Mouse (Mus musculus): ENCODE data around the gene Arfgef3. TPM values are rescaled to one million over a fixed set of nuclear protein-coding genes. Genes with fewer than 3 reads are reported as not detected.

Gene Arfgef3
- polyA plus RNA-seq, 1 experiment from 2014 or later, result 3.5 TPM

DNA sequence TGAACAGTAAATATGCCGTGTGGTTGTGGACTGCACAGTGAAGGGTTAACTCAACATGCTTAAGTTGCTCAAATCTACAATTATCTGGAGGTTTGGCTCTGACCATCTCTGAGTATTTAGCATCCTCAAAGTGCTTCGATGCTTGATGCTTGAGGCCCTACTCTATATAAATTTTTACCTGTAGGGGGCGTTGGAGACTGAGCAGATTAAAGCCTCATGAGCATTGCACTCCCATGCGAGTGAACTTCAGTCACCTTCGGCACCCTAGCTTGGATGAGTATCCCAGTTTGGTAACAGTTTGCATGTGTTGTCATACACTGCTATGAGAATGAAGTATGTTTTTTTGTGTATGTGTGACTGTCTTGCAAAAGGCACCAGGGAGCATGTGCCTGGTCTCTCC is 26.2 kb upstream of the Arfgef3 start:
- WGBS, result 44% methylated on average over 5 of the region's 5 CpGs
- no peak for DNase-seq (ENCODE audit: low spot score)
- no peak for TF ChIP-seq EP300 (IDR thresholded peaks at IDR 0.05)
- peak; percentile 39 for TF ChIP-seq CTCF (IDR thresholded peaks at IDR 0.05)
- Histone ChIP-seq H3K4me3 (ENCODE audit: low read depth, low read length) (no peak overlapping the region), H3K36me3 (ENCODE audit: insufficient read depth, low read length) (no peaks in the 10 kb centered on the region), H3K27me3 (replicated peaks; ENCODE audit: insufficient read depth, low read length) (no peaks in the 10 kb centered on the region), H3K4me2 (replicated peaks; ENCODE audit: low read depth, low read length) (no peak overlapping the region), H3K27ac (ENCODE audit: low read length) (no peak overlapping the region), H3K9ac (replicated peaks; ENCODE audit: low read depth) (no peak overlapping the region), H3K4me1 (ENCODE audit: insufficient read depth, low read depth, low read length) (no peaks in the 10 kb centered on the region), H3K9me3 (ENCODE audit: low read length) (no peaks in the 10 kb centered on the region)
- ATAC-seq, result no peak

DNA sequence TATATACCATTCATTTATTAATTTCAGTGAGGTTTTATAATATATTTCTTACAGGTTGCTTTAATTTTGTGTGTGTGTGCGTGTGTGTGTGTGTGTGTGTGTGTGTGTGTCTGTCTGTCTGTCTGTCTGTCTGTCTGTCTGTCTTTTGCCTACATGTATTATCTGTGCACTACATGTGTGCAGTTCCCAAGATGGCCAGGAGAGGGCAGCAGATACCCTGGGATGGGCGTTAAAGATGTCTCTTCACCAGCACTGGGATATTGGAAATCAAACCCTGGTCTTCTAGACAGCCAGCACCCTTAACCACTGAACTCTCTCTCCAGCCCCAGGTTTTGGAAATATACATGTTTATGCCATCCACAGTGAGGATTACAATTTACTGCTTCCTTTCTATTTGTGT is 16.5 kb upstream of the Arfgef3 start:
- no peaks in the 10 kb centered on the region for H3K9me3 ChIP-seq (ENCODE audit: low read length)
- no peak overlapping the region for H3K4me2 ChIP-seq (replicated peaks; ENCODE audit: low read depth, low read length)
- TF ChIP-seq EP300 (IDR thresholded peaks at IDR 0.05) (no peak), CTCF (IDR thresholded peaks at IDR 0.05) (peak; percentile 77)
- ATAC-seq, result no peak
- no peaks in the 10 kb centered on the region for H3K27me3 ChIP-seq (replicated peaks; ENCODE audit: insufficient read depth, low read length)
- H3K4me1 ChIP-seq (ENCODE audit: insufficient read depth, low read depth, low read length), result no peaks in the 10 kb centered on the region
- H3K36me3 ChIP-seq (ENCODE audit: insufficient read depth, low read length), result no peaks in the 10 kb centered on the region
- DNase-seq (ENCODE audit: low spot score), result peak; percentile 16
- H3K9ac ChIP-seq (replicated peaks; ENCODE audit: low read depth), result no peak overlapping the region
- H3K4me3 ChIP-seq (ENCODE audit: low read depth, low read length), result no peak overlapping the region
- WGBS, result 35% methylated on average over 2 of the region's 2 CpGs
- H3K27ac ChIP-seq (ENCODE audit: low read length), result no peak overlapping the region

DNA sequence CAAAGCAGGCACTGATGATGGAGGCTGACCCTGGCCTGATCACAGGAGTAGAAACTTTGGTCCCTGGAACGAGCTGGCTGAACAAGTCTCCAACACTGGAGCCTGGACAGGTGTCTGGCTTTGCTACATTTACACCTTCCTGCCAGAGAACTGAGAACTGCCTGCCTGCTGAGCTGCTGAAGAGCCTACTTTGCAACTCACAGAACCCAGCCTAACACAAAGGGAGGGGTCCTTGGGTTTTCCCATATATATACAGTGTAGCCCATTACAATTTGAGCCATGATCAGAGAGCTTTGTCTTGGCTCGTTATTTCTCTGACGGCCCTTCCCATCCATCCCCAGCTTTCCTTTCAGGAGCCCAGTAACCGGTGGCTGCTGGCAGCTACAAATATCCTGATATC is 6.3 kb upstream of the Arfgef3 start:
- TF ChIP-seq EP300 (IDR thresholded peaks at IDR 0.05), result no peak
- TF ChIP-seq CTCF (IDR thresholded peaks at IDR 0.05), result no peak
- Histone ChIP-seq H3K27me3 (replicated peaks; ENCODE audit: insufficient read depth, low read length) (no peaks in the 10 kb centered on the region), H3K4me3 (ENCODE audit: low read depth, low read length) (no peak overlapping the region), H3K36me3 (ENCODE audit: insufficient read depth, low read length) (no peaks in the 10 kb centered on the region), H3K4me1 (ENCODE audit: insufficient read depth, low read depth, low read length) (no peaks in the 10 kb centered on the region), H3K9me3 (ENCODE audit: low read length) (no peaks in the 10 kb centered on the region), H3K9ac (replicated peaks; ENCODE audit: low read depth) (no peak overlapping the region), H3K4me2 (replicated peaks; ENCODE audit: low read depth, low read length) (no peak overlapping the region), H3K27ac (ENCODE audit: low read length) (no peak overlapping the region)
- WGBS, result 77% methylated on average over 4 of the region's 4 CpGs
- DNase-seq (ENCODE audit: low spot score) (no peak), ATAC-seq (no peak)

DNA sequence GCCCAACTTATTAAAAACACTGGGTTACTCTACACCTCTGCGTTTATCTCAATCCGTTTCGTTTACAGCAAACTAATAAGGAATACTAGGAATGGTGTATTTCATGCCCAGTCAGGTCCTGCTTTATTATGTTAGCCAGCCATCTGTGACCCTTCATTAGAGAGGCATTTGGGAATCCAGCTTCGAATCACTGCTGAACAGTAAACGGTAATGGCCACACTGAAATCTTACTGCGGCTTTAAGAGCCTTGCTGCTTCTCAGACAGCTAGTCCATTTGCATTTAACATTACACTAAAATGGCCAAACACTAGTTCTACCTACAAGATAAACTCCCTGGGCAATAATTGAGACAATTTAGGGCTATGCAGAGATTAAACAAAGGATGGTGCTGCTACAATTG is 1.7 kb downstream of the Arfgef3 start:
- no peak for TF ChIP-seq CTCF (IDR thresholded peaks at IDR 0.05)
- TF ChIP-seq EP300 (IDR thresholded peaks at IDR 0.05), result no peak
- H3K9me3 ChIP-seq (ENCODE audit: low read length), result no peaks in the 10 kb centered on the region
- H3K9ac ChIP-seq (replicated peaks; ENCODE audit: low read depth), result no peak overlapping the region
- H3K4me1 ChIP-seq (ENCODE audit: insufficient read depth, low read depth, low read length), result no peaks in the 10 kb centered on the region
- DNase-seq (ENCODE audit: low spot score) (no peak), ATAC-seq (no peak)
- H3K4me3 ChIP-seq (ENCODE audit: low read depth, low read length), result peak overlapping the region; percentile 43; the same call in 1 of the 2 replicates
- H3K27ac ChIP-seq (ENCODE audit: low read length), result no peak overlapping the region
- no peaks in the 10 kb centered on the region for H3K27me3 ChIP-seq (replicated peaks; ENCODE audit: insufficient read depth, low read length)
- 73% methylated on average over 6 of the region's 6 CpGs for WGBS
- H3K4me2 ChIP-seq (replicated peaks; ENCODE audit: low read depth, low read length), result peak overlapping the region; percentile 67
- no peaks in the 10 kb centered on the region for H3K36me3 ChIP-seq (ENCODE audit: insufficient read depth, low read length)

DNA sequence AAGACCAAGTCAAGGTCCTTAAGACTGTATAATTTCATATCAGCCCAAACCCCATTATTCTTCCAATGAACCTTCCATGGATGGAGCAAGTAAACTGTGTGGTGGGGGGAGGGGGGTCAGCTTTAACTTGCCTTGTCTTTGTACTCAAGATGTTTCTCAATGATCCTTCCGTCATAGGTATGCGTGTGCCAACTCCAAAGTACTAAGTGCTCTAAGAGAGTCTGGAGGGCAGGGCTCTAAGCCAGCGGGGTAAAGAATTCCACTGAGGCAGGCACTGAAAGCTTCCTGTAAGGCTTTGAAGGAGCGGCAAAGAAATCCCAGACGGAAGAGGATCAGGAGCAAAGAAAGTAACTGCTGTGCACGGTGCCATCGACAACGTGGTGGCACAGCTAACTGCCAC is 2.7 kb downstream of the Arfgef3 start:
- H3K27ac ChIP-seq (ENCODE audit: low read length), result peak overlapping the region; percentile 51
- H3K4me1 ChIP-seq (ENCODE audit: insufficient read depth, low read depth, low read length), result no peaks in the 10 kb centered on the region
- TF ChIP-seq CTCF (IDR thresholded peaks at IDR 0.05), result no peak
- TF ChIP-seq EP300 (IDR thresholded peaks at IDR 0.05), result peak; percentile 76
- DNase-seq (ENCODE audit: low spot score) (peak; percentile 85), ATAC-seq (peak; percentile 87)
- no peak overlapping the region for H3K4me3 ChIP-seq (ENCODE audit: low read depth, low read length)
- 56% methylated on average over 8 of the region's 8 CpGs for WGBS
- H3K4me2 ChIP-seq (replicated peaks; ENCODE audit: low read depth, low read length), result no peak overlapping the region
- H3K9ac ChIP-seq (replicated peaks; ENCODE audit: low read depth), result no peak overlapping the region
- H3K36me3 ChIP-seq (ENCODE audit: insufficient read depth, low read length), result no peaks in the 10 kb centered on the region
- H3K9me3 ChIP-seq (ENCODE audit: low read length), result no peaks in the 10 kb centered on the region
- H3K27me3 ChIP-seq (replicated peaks; ENCODE audit: insufficient read depth, low read length), result no peaks in the 10 kb centered on the region

DNA sequence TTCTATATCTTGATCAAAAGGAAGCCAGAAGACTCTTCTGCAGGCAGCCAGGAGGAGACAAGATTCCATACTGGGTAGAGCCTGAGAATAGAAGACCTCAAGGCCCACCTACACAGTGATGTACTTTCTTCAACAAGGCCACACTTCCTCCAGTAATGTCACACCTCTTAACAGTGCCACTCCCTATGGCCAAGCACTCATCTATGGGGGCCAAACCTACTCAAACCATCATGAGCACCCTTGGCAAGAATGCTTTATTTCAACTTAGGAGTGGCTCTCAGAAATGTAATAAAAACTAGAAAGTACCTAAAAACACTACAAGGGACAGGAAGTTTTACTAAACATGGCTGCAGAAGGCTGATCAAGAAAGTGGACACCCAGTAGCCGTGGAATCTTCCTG is 15.2 kb downstream of the Arfgef3 start:
- no peak overlapping the region for H3K4me3 ChIP-seq (ENCODE audit: low read depth, low read length)
- H3K4me2 ChIP-seq (replicated peaks; ENCODE audit: low read depth, low read length), result no peak overlapping the region
- no peak overlapping the region for H3K27ac ChIP-seq (ENCODE audit: low read length)
- no peaks in the 10 kb centered on the region for H3K36me3 ChIP-seq (ENCODE audit: insufficient read depth, low read length)
- 57% methylated on average over 1 of the region's 1 CpGs for WGBS
- no peaks in the 10 kb centered on the region for H3K4me1 ChIP-seq (ENCODE audit: insufficient read depth, low read depth, low read length)
- DNase-seq (ENCODE audit: low spot score) (peak; percentile 54), ATAC-seq (peak; percentile 74)
- H3K9ac ChIP-seq (replicated peaks; ENCODE audit: low read depth), result no peak overlapping the region
- no peaks in the 10 kb centered on the region for H3K27me3 ChIP-seq (replicated peaks; ENCODE audit: insufficient read depth, low read length)
- TF ChIP-seq EP300 (IDR thresholded peaks at IDR 0.05), result peak; percentile 40; the same call in 1 of the 2 replicates
- TF ChIP-seq CTCF (IDR thresholded peaks at IDR 0.05), result no peak
- H3K9me3 ChIP-seq (ENCODE audit: low read length), result no peaks in the 10 kb centered on the region

DNA sequence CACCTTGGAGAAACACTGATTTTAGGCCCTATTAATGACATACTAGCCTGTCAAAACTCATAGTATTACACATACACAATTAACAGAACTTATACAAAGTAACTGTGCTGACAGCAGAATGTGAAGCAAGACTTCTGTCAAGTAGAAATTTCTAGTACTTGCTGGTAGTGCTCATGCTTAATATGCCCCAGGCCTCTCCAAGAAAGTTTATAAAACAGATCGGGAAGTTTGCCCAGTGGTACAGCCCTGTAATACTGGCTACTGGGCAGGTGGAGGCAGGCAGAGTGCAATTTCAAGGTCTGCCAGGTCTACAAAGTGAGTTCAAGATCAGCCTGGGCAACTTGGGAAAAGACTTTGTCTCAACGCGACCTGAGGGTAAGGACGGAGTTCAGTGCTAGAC is 32.3 kb downstream of the Arfgef3 start:
- DNase-seq (ENCODE audit: low spot score), result peak; percentile 49

More for the DNA sequence above, 32.3 kb downstream of the Arfgef3 start:
- no peak overlapping the region for H3K27ac ChIP-seq (ENCODE audit: low read length)
- H3K9ac ChIP-seq (replicated peaks; ENCODE audit: low read depth), result no peak overlapping the region
- no peak overlapping the region for H3K4me3 ChIP-seq (ENCODE audit: low read depth, low read length)
- ATAC-seq, result peak; percentile 55
- H3K4me1 ChIP-seq (ENCODE audit: insufficient read depth, low read depth, low read length), result no peaks in the 10 kb centered on the region
- no peak overlapping the region for H3K4me2 ChIP-seq (replicated peaks; ENCODE audit: low read depth, low read length)
- no peaks in the 10 kb centered on the region for H3K9me3 ChIP-seq (ENCODE audit: low read length)
- no peaks in the 10 kb centered on the region for H3K36me3 ChIP-seq (ENCODE audit: insufficient read depth, low read length)
- TF ChIP-seq EP300 (IDR thresholded peaks at IDR 0.05), result no peak
- TF ChIP-seq CTCF (IDR thresholded peaks at IDR 0.05), result no peak
- 83% methylated on average over 4 of the region's 4 CpGs for WGBS
- no peaks in the 10 kb centered on the region for H3K27me3 ChIP-seq (replicated peaks; ENCODE audit: insufficient read depth, low read length)
